Mouse (Mus musculus): ENCODE measurements around the gene Slc44a1. TPM values are rescaled to one million over a fixed set of nuclear protein-coding genes. Genes with fewer than 3 reads are reported as not detected.

The Slc44a1 gene
- polyA plus RNA-seq, 1 experiment from 2014 or later, result 37.3 TPM

DNA sequence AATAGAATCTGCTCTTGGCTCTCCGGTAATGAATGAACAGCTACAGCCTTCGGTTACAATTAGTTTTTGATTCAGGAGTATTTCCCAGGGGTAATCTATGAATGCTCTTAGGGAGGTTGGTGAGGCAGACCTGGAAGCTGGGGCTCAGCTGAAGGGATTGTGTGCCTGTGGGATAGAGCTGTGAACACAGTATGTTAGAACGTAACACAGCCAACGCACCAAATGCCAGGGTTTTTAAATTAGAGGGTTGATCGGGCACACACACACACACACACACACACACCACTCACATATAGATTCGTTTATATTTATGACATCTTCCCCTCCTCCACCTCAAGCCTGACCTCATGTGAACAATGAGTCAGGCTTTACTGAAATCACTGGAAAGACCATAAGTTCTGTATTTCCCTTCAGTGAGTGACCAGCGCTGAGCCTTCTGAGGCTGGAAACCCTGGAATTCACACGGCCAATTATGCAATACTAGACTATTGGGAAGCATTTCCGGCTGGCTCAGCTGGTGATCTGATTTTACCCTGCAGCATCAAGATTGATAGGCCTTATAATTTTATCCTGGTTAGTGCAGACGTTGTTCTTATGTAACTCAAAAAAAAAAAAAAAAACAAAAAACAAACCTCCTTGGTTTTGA, 3.0 kb upstream of the Slc44a1 start:
- H3K4me2 ChIP-seq, result no peak overlapping the region

DNA sequence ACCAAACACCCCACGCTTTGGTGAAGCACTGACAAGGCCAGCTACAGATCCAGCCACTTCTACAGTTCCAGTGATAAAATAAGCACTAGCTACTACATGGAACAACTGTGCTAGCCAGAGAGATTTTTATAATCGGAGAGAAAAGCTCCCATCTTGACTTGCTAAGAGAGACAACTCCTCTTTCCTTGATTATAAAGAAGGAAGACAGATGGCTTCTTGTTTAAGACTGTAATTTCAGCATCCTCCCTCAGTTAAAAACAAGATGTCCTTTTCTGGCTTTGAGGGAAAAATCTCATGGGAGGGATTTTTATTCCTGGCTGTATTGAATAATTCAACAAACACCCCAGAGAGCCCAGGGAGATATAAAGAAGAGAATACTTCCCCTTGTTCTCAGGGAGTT, 1.8 kb upstream of the Slc44a1 start:
- Histone ChIP-seq H3K4me3 (no peak overlapping the region), H3K4me1 (peaks cover 35% of the 10 kb centered on the region), H3K4me2 (no peak overlapping the region), H3K36me3 (no peaks in the 10 kb centered on the region), H3K9ac (no peak overlapping the region), H3K27me3 (no peaks in the 10 kb centered on the region), H3K27ac (0 out of 2 replicates have a peak overlapping the region, but pooled peaks have one; percentile 39), H3K9me3 (no peaks in the 10 kb centered on the region)
- WGBS, result 74% methylated on average over 2 of the region's 2 CpGs
- no peak for ATAC-seq (ENCODE audit: insufficient number of reproducible peaks, insufficient read depth, low FRiP score, low TSS enrichment, low read depth)

More for the DNA sequence above, 3.0 kb upstream of the Slc44a1 start:
- no peaks in the 10 kb centered on the region for H3K27me3 ChIP-seq
- no peaks in the 10 kb centered on the region for H3K9me3 ChIP-seq
- H3K27ac ChIP-seq, result no peak overlapping the region; the same call in 1 of the 2 replicates
- WGBS, result 43% methylated on average over 10 of the region's 10 CpGs
- ATAC-seq (ENCODE audit: insufficient number of reproducible peaks, insufficient read depth, low FRiP score, low TSS enrichment, low read depth), result no peak
- no peak overlapping the region for H3K9ac ChIP-seq
- H3K4me1 ChIP-seq, result peaks cover 28% of the 10 kb centered on the region
- no peak overlapping the region for H3K4me3 ChIP-seq
- no peaks in the 10 kb centered on the region for H3K36me3 ChIP-seq

DNA sequence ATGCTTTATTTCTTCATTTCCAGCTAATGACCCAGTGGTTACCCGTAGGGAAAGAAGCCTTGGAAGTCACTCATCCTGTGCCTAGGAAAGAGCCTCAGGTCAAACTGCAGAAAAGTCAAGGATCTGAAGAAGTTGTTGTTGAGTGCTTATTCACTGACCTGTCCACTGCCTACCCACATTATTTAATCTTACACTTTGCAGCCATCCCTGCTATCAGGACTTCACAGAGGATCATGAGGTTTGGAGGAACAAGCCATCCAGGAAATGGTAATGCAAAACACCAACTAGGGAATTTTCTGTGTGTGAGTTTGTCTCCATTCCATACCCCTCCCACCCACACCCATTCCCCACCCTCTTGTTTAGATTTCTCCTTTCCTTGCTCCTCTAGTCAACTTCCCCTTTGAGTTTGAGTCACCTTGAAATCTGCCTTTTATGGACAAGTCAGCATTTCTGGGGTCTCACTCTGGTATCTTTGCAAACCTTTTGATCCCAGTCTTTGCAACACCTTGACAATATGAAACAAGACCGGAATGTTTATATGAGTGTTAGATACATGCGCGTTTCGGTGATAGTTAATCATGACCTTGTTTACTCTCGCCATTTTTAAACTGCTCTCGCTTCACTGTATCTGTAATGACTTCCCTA, 1.3 kb upstream of the Slc44a1 start:
- WGBS, result 76% methylated on average over 7 of the region's 7 CpGs
- no peak for ATAC-seq (ENCODE audit: insufficient number of reproducible peaks, insufficient read depth, low FRiP score, low TSS enrichment, low read depth)
- H3K27me3 ChIP-seq, result no peaks in the 10 kb centered on the region
- peak overlapping the region; percentile 89; the same call in 1 of the 2 replicates for H3K4me3 ChIP-seq
- no peaks in the 10 kb centered on the region for H3K9me3 ChIP-seq
- peaks cover 35% of the 10 kb centered on the region for H3K4me1 ChIP-seq
- peak overlapping the region; percentile 95 for H3K4me2 ChIP-seq
- no peaks in the 10 kb centered on the region for H3K36me3 ChIP-seq
- H3K27ac ChIP-seq, result no peak overlapping the region
- no peak overlapping the region for H3K9ac ChIP-seq

DNA sequence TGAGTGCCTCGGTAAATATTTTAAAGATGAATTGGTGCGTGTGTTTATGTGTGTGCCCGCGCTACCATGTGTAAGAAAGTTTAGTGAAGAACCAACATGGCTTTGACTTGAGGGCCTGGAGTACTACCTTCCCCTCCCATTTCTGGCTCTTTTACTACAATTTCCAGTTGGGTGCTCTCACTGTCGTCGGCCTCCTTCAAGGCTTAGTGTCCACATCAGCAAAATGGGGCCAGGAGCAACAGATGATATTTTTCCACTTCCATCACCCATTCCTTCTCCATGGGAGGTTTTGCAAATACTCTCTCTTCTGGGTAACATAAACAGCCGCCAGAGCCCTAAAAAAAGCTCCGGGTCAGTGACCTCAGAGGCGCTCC, 590 bp upstream of the Slc44a1 start:
- Histone ChIP-seq H3K9ac (peak overlapping the region; percentile 85), H3K27ac (peak overlapping the region; percentile 86), H3K27me3 (no peaks in the 10 kb centered on the region), H3K36me3 (no peaks in the 10 kb centered on the region), H3K4me1 (peaks cover 35% of the 10 kb centered on the region), H3K4me2 (peak overlapping the region; percentile 95), H3K4me3 (peak overlapping the region; percentile 89), H3K9me3 (no peaks in the 10 kb centered on the region)
- WGBS, result 15% methylated on average over 9 of the region's 9 CpGs
- ATAC-seq (ENCODE audit: insufficient number of reproducible peaks, insufficient read depth, low FRiP score, low TSS enrichment, low read depth), result no peak

DNA sequence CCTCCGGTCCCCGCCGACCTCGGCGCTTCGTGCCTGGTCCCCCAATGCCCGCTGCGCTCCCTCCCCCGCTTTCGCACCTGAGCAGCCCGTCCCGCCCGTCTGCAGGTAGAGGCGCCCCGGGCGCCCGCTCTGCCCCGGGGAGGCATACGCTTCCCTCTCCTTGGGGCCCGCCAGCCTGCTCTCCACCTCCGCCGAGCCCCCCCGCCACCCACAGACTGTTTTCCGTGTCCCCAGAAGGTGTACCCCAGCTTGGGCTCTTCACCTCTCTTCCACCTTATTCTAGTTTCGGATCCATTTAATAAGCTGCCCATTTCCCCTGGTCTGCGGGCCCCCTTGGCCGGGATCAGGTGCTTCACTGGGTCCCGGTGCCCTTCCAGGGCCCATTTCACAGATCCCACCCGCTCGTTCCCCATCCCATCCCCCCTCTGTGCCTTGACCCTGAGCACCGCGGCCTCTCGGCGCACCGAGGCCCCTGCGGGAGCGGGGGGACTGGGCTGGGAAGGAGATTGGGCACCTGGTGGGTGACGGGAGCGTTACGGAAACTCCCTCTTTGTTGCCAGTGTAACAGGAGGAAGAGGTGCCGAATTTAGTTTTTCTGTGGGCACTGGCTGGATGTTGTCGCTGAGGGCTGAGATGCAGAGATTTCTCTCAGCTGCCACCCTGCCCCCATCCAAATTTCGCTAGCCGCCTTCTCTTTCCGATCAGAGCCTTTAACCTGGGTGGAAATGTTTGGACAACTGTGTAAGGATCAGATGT, 781 bp downstream of the Slc44a1 start:
- Histone ChIP-seq H3K4me1 (peaks cover 40% of the 10 kb centered on the region), H3K4me2 (peak overlapping the region; percentile 95)

DNA sequence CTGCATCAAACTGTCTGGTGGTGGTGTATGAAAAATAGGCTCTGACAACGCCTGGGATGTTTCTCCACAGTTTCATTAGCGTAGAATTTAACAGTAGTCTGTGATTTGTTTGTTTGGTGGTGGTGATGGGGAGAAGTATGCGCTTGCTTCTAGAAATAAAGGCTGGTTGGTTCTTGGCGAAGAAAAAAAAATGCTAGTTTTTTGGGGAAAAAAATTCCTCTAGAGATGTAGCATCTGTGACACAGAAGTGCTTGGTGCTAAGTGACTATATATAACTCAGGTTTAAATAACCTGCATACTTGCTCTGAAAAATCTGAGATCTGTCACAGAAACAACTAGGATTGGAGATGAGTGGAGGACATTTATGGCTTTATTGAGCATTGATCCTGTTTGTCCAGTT, 1.5 kb downstream of the Slc44a1 start:
- peak overlapping the region; percentile 85; the same call in 1 of the 2 replicates for H3K9ac ChIP-seq
- no peaks in the 10 kb centered on the region for H3K27me3 ChIP-seq
- H3K36me3 ChIP-seq, result no peaks in the 10 kb centered on the region
- no peaks in the 10 kb centered on the region for H3K9me3 ChIP-seq
- peak overlapping the region; percentile 89 for H3K4me3 ChIP-seq
- peaks cover 40% of the 10 kb centered on the region for H3K4me1 ChIP-seq
- H3K4me2 ChIP-seq, result peak overlapping the region; percentile 95
- no peak overlapping the region for H3K27ac ChIP-seq
- ATAC-seq (ENCODE audit: insufficient number of reproducible peaks, insufficient read depth, low FRiP score, low TSS enrichment, low read depth), result no peak
- 20% methylated on average over 4 of the region's 4 CpGs for WGBS

More for the DNA sequence above, 781 bp downstream of the Slc44a1 start:
- no peak for ATAC-seq (ENCODE audit: insufficient number of reproducible peaks, insufficient read depth, low FRiP score, low TSS enrichment, low read depth)
- peak overlapping the region; percentile 89 for H3K4me3 ChIP-seq
- under 1% methylated on average over 41 of the region's 45 CpGs for WGBS
- H3K9ac ChIP-seq, result peak overlapping the region; percentile 85
- H3K36me3 ChIP-seq, result no peaks in the 10 kb centered on the region
- peak overlapping the region; percentile 86 for H3K27ac ChIP-seq
- no peaks in the 10 kb centered on the region for H3K27me3 ChIP-seq
- no peaks in the 10 kb centered on the region for H3K9me3 ChIP-seq

DNA sequence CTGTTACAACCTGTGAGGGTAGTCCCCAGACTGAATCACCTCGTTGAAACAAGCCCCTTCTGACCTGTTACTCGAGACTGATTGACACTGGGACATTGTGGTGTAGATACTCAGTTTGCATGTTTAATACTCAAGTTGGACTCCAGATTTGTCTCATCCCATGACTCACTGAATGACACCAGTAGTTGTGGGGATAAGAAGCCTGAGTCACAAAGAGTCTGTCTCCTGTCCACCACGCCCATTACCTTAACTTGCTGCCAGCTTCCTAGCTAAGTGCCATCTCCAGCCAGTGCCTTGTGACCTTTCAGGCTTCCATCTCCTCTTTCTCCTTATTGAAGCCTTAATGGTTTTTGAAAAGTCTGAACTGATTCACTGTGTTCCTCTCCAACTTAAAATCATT, 6.0 kb downstream of the Slc44a1 start:
- no peaks in the 10 kb centered on the region for H3K27me3 ChIP-seq
- H3K4me2 ChIP-seq, result no peak overlapping the region
- no peak overlapping the region for H3K4me3 ChIP-seq
- no peak for ATAC-seq (ENCODE audit: insufficient number of reproducible peaks, insufficient read depth, low FRiP score, low TSS enrichment, low read depth)
- H3K9ac ChIP-seq, result no peak overlapping the region
- WGBS, result 75% methylated on average over 3 of the region's 3 CpGs
- peaks cover 21% of the 10 kb centered on the region for H3K4me1 ChIP-seq
- H3K9me3 ChIP-seq, result no peaks in the 10 kb centered on the region
- H3K36me3 ChIP-seq, result no peaks in the 10 kb centered on the region
- H3K27ac ChIP-seq, result no peak overlapping the region

DNA sequence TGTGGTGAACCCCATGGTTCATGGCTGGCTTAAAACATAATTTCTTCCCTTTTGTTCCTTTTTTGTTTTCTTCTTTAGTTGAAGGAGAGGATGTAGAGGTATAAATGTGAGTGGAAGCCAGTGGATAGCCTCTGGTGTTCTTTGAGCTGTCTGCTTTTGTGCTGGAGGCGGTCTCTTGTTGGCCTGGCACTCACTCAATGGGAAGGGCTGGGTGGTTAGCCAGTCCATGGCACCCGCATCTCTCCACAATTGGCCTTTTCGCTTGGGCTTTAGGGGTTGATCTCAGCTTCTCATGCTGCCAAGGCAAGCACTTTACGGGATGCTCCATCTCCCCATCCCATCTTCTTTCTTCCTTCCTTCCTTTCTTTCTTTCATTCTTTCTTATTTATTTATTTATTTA, 7.6 kb downstream of the Slc44a1 start:
- H3K4me2 ChIP-seq, result no peak overlapping the region
- no peak overlapping the region for H3K9ac ChIP-seq
- no peak overlapping the region for H3K27ac ChIP-seq
- no peak for ATAC-seq (ENCODE audit: insufficient number of reproducible peaks, insufficient read depth, low FRiP score, low TSS enrichment, low read depth)
- no peaks in the 10 kb centered on the region for H3K36me3 ChIP-seq
- no peaks in the 10 kb centered on the region for H3K27me3 ChIP-seq
- H3K4me3 ChIP-seq, result no peak overlapping the region
- H3K4me1 ChIP-seq, result peaks cover 17% of the 10 kb centered on the region
- WGBS, result 91% methylated on average over 4 of the region's 4 CpGs
- no peaks in the 10 kb centered on the region for H3K9me3 ChIP-seq

DNA sequence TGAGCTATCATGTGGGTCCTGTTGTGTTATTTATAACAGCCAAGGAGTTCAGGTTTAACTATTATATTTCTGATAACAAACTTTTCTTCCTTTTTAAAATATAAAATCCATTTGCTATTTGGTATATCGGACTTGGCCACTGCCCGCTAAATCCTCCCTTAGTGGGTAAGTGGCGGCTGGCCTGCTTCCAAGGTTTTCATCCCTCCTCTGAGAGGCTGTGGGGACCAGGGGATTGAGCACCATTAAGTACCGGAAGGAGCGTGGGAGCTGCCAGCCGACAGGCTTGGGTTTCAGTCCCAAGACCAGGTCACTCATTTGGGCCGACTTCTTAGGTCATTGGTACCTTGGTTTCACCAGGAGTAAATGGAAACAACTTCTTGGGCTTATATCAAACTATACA, 10.5 kb downstream of the Slc44a1 start:
- no peak overlapping the region for H3K27ac ChIP-seq
- peaks cover 21% of the 10 kb centered on the region for H3K4me1 ChIP-seq
- WGBS, result 79% methylated on average over 7 of the region's 7 CpGs
- no peaks in the 10 kb centered on the region for H3K27me3 ChIP-seq
- no peak overlapping the region for H3K4me2 ChIP-seq
- no peak overlapping the region for H3K9ac ChIP-seq
- H3K36me3 ChIP-seq, result no peaks in the 10 kb centered on the region
- H3K9me3 ChIP-seq, result no peaks in the 10 kb centered on the region
- no peak overlapping the region for H3K4me3 ChIP-seq
- no peak for ATAC-seq (ENCODE audit: insufficient number of reproducible peaks, insufficient read depth, low FRiP score, low TSS enrichment, low read depth)

DNA sequence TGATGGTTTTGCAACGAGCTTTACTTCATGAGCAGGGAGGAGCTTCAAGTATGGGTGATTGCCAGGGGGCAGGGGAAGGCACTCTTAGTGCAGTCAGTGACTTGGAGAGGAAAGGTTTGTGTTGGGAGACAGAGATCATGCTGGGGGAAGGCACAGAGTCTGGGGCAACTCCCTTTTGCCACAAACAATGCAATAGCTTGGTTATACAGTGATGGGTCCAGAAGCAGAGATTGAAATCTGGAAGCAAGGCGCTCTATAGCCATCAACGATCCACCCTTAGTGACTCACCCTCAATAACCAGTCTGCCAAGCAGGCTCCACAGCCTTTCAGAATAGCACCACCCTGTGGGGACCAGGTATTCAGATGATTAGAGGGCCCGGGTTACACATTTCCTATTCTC, 11.7 kb downstream of the Slc44a1 start:
- WGBS, result 52% methylated on average over 4 of the region's 4 CpGs
- H3K4me3 ChIP-seq, result no peak overlapping the region
- H3K27ac ChIP-seq, result no peak overlapping the region
- no peak overlapping the region for H3K9ac ChIP-seq
- no peak for ATAC-seq (ENCODE audit: insufficient number of reproducible peaks, insufficient read depth, low FRiP score, low TSS enrichment, low read depth)
- no peaks in the 10 kb centered on the region for H3K27me3 ChIP-seq
- no peak overlapping the region for H3K4me2 ChIP-seq
- H3K4me1 ChIP-seq, result peaks cover 19% of the 10 kb centered on the region
- no peaks in the 10 kb centered on the region for H3K36me3 ChIP-seq
- no peaks in the 10 kb centered on the region for H3K9me3 ChIP-seq

DNA sequence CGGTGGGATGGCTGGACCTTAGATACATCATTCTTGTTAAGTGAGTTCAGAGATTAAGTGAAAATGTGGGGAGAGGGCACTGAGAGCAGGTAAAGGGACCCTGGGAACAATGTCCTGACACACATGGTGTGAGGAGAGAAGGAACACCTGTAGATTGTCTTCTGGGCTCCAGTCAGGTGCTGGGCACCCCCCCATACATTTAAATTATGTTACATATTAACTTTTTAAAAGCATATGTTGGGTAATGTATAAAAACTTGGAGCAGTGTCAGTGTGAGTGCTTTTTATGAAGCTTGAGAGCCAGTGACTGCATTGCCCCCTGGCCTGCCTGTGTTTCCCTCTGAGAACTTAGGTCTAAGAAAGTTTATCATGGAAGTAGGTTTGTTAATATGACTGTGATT, 12.2 kb downstream of the Slc44a1 start:
- H3K9ac ChIP-seq, result no peak overlapping the region
- WGBS, result 78% methylated on average over 1 of the region's 1 CpGs
- H3K4me3 ChIP-seq, result no peak overlapping the region
- H3K9me3 ChIP-seq, result no peaks in the 10 kb centered on the region
- H3K4me1 ChIP-seq, result peaks cover 19% of the 10 kb centered on the region
- no peak overlapping the region for H3K4me2 ChIP-seq
- no peak overlapping the region for H3K27ac ChIP-seq
- H3K36me3 ChIP-seq, result no peaks in the 10 kb centered on the region
- ATAC-seq (ENCODE audit: insufficient number of reproducible peaks, insufficient read depth, low FRiP score, low TSS enrichment, low read depth), result no peak
- H3K27me3 ChIP-seq, result no peaks in the 10 kb centered on the region
